Mouse (Mus musculus): Measurements from ENCODE around the gene Rps15. TPM values are rescaled to one million over a fixed set of nuclear protein-coding genes. Genes with fewer than 3 reads are reported as not detected.
A peak's percentile ranks its signal among the peaks of the same experiment; 100 is the strongest.

The Rps15 gene
- total and polyA plus RNA-seq, 2 experiments: 510 to 1,012 TPM

DNA sequence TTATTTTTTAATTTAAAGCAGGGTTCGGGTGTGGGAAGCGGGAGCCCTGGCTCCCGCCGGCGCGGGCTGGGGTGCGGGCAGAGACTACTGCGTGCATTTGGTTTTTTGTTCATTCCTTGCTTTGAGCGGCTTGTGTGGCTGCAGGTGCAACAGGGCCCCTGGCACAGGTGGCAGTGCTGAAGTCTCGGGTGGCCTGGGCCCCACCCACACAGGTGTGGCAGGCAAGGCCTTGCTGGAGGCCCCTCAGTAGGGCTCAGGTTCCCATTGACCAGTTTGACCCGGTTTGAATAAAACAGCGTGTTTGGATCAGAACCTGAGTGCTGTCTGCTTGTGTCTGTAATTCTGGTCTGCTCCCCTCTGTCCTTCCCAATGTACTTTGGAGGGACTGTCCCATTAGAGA is 4.2 kb upstream of the Rps15 start:
- H3K9ac ChIP-seq (ENCODE audit: low read depth, low read length): no peak overlapping the region
- no peak for DNase-seq (ENCODE audit: extremely low read depth, low read depth, low spot score)
- H3K36me3 ChIP-seq (ENCODE audit: control insufficient read depth, insufficient read depth, low read length): peaks cover 32% of the 10 kb centered on the region
- H3K4me3 ChIP-seq (ENCODE audit: insufficient read depth, low read depth, low read length): no peak overlapping the region
- no peak overlapping the region for H3K27ac ChIP-seq (replicated peaks; ENCODE audit: insufficient read depth, low read depth, low read length)
- H3K27me3 ChIP-seq (ENCODE audit: control insufficient read depth, insufficient read depth, low read length): no peaks in the 10 kb centered on the region
- peaks cover 1% of the 10 kb centered on the region for H3K4me1 ChIP-seq (ENCODE audit: control insufficient read depth, insufficient read depth, low read length)
- H3K79me2 ChIP-seq (ENCODE audit: control insufficient read depth, insufficient read depth, low read length): peaks cover 6% of the 10 kb centered on the region; the same call in 1 of the 2 replicates
- TF ChIP-seq POLR2A (IDR thresholded peaks at IDR 0.05; ENCODE audit: extremely low read depth, insufficient read depth, low read length) (no peak), CTCF (IDR thresholded peaks at IDR 0.05; ENCODE audit: low read depth, low read length) (no peak)
- 94% methylated on average over 12 of the region's 12 CpGs for WGBS

DNA sequence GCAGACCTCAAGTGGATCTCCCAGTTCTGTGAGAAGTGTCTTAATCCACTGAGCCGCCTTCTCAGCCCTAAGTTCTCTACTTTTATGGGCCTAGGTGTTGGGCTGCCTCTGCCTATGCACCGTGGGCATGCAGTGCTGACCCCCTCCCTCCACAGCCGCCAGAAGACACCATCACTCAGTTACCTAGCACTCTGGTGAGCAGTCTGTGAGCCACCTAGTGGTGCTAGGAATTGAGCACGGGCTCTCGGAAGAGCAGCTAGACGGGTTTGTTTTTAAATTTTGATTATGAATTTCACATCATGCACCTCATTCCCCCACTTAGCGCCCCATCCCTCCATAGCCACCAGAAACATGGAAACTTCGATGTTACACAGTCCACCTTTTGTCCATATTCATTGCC is 3.6 kb upstream of the Rps15 start:
- peaks cover 28% of the 10 kb centered on the region for H3K36me3 ChIP-seq (ENCODE audit: control insufficient read depth, insufficient read depth, low read length)
- H3K79me2 ChIP-seq (ENCODE audit: control insufficient read depth, insufficient read depth, low read length): peaks cover 6% of the 10 kb centered on the region; the same call in 1 of the 2 replicates
- H3K9ac ChIP-seq (ENCODE audit: low read depth, low read length): no peak overlapping the region
- TF ChIP-seq CTCF (IDR thresholded peaks at IDR 0.05; ENCODE audit: low read depth, low read length) (peak; percentile 35; the same call in 1 of the 2 replicates), POLR2A (IDR thresholded peaks at IDR 0.05; ENCODE audit: extremely low read depth, insufficient read depth, low read length) (no peak)
- 82% methylated on average over 8 of the region's 8 CpGs for WGBS
- no peak for DNase-seq (ENCODE audit: extremely low read depth, low read depth, low spot score)
- H3K27ac ChIP-seq (replicated peaks; ENCODE audit: insufficient read depth, low read depth, low read length): no peak overlapping the region
- peaks cover 4% of the 10 kb centered on the region; the same call in 1 of the 2 replicates for H3K4me1 ChIP-seq (ENCODE audit: control insufficient read depth, insufficient read depth, low read length)
- no peak overlapping the region for H3K4me3 ChIP-seq (ENCODE audit: insufficient read depth, low read depth, low read length)
- H3K27me3 ChIP-seq (ENCODE audit: control insufficient read depth, insufficient read depth, low read length): no peaks in the 10 kb centered on the region

DNA sequence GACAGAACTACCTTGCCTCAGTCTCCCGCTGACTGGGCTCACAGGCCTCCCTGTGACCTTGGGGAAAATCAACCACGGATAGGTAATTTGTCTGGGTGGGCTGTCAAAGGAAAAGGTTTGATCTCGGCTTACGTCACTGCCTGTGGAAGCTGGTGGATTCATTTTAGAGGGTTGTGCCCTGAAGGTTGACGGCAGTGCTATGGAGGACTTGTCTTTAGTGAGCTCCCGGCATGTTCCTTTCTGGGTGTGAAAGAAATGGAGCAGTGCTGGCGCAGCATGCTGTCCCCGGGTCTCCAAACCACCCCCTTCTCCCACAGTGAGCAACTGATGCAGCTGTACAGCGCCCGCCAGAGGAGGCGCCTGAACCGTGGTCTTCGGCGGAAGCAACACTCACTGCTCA is 1.1 kb downstream of the Rps15 start:
- Histone ChIP-seq H3K27ac (replicated peaks; ENCODE audit: insufficient read depth, low read depth, low read length) (no peak overlapping the region), H3K79me2 (ENCODE audit: control insufficient read depth, insufficient read depth, low read length) (peaks cover 6% of the 10 kb centered on the region; the same call in 1 of the 2 replicates), H3K9ac (ENCODE audit: low read depth, low read length) (peak overlapping the region; percentile 95), H3K4me1 (ENCODE audit: control insufficient read depth, insufficient read depth, low read length) (peaks cover 4% of the 10 kb centered on the region; the same call in 1 of the 2 replicates), H3K4me3 (ENCODE audit: insufficient read depth, low read depth, low read length) (peak overlapping the region; percentile 95), H3K36me3 (ENCODE audit: control insufficient read depth, insufficient read depth, low read length) (peaks cover 9% of the 10 kb centered on the region), H3K27me3 (ENCODE audit: control insufficient read depth, insufficient read depth, low read length) (no peaks in the 10 kb centered on the region)
- DNase-seq (ENCODE audit: extremely low read depth, low read depth, low spot score): no peak
- TF ChIP-seq POLR2A (IDR thresholded peaks at IDR 0.05; ENCODE audit: extremely low read depth, insufficient read depth, low read length) (no peak), CTCF (IDR thresholded peaks at IDR 0.05; ENCODE audit: low read depth, low read length) (no peak)
- WGBS: 36% methylated on average over 14 of the region's 14 CpGs

DNA sequence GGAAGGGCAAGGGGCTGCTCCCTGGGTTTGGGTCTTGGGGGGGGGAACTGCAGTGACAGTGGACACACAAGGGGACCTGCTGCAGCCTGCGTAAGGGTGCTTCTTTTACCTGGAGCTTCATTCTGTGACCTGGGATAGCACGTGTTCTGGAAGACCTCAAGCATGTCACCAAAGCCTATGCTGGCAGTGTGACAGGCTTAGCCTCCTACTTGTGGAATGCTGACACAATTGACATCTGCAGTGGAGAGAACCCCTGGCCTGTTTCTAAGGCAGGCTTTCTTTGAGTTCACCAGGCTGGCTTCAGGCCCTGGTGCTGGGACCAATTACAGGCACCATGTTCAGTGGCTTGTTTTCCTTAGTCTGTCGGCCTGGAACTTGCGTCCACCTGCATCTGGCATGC is 2.1 kb downstream of the Rps15 start:
- Histone ChIP-seq H3K27me3 (ENCODE audit: control insufficient read depth, insufficient read depth, low read length) (0 out of 2 replicates have a peak, but pooled peaks cover 4% of the 10 kb centered on the region), H3K36me3 (ENCODE audit: control insufficient read depth, insufficient read depth, low read length) (peaks cover 9% of the 10 kb centered on the region), H3K9ac (ENCODE audit: low read depth, low read length) (no peak overlapping the region), H3K27ac (replicated peaks; ENCODE audit: insufficient read depth, low read depth, low read length) (no peak overlapping the region), H3K4me3 (ENCODE audit: insufficient read depth, low read depth, low read length) (no peak overlapping the region), H3K4me1 (ENCODE audit: control insufficient read depth, insufficient read depth, low read length) (peaks cover 4% of the 10 kb centered on the region; the same call in 1 of the 2 replicates), H3K79me2 (ENCODE audit: control insufficient read depth, insufficient read depth, low read length) (peaks cover 6% of the 10 kb centered on the region; the same call in 1 of the 2 replicates)
- DNase-seq (ENCODE audit: extremely low read depth, low read depth, low spot score): no peak
- WGBS: 83% methylated on average over 4 of the region's 4 CpGs
- TF ChIP-seq CTCF (IDR thresholded peaks at IDR 0.05; ENCODE audit: low read depth, low read length) (no peak), POLR2A (IDR thresholded peaks at IDR 0.05; ENCODE audit: extremely low read depth, insufficient read depth, low read length) (no peak)

DNA sequence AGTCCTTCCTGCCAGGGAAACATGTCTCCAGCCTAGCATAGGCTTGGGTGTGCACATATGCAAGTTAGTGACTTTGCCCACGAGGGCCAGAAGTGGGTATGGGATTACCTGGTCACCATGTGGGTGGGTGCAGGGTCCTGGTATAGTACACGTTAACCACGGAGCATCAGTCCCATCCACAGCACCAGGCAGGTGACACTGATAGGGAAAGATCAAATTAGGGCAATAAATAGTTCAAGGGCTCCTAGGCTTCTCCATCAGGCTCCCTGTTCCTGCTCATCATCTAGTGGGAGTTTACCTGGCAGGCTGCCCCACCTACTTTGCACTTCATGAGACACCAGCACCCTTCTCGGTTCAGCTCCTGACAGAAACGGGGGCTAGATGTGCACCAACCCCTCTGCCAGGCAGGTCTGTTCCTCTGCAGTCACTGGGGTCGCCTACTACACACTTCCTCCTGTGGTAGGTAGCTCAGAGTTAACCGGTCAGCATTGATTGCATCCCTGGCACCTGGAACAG is 2.6 kb downstream of the Rps15 start:
- Histone ChIP-seq H3K27me3 (ENCODE audit: control insufficient read depth, insufficient read depth, low read length) (0 out of 2 replicates have a peak, but pooled peaks cover 4% of the 10 kb centered on the region), H3K4me1 (ENCODE audit: control insufficient read depth, insufficient read depth, low read length) (peaks cover 4% of the 10 kb centered on the region; the same call in 1 of the 2 replicates), H3K4me3 (ENCODE audit: insufficient read depth, low read depth, low read length) (no peak overlapping the region)

More for the DNA sequence above, 2.6 kb downstream of the Rps15 start:
- no peak for DNase-seq (ENCODE audit: extremely low read depth, low read depth, low spot score)
- no peak for TF ChIP-seq CTCF (IDR thresholded peaks at IDR 0.05; ENCODE audit: low read depth, low read length)
- TF ChIP-seq POLR2A (IDR thresholded peaks at IDR 0.05; ENCODE audit: extremely low read depth, insufficient read depth, low read length): no peak
- Histone ChIP-seq H3K36me3 (ENCODE audit: control insufficient read depth, insufficient read depth, low read length) (peaks cover 9% of the 10 kb centered on the region), H3K9ac (ENCODE audit: low read depth, low read length) (no peak overlapping the region), H3K79me2 (ENCODE audit: control insufficient read depth, insufficient read depth, low read length) (peaks cover 6% of the 10 kb centered on the region; the same call in 1 of the 2 replicates), H3K27ac (replicated peaks; ENCODE audit: insufficient read depth, low read depth, low read length) (no peak overlapping the region)
- WGBS: 55% methylated on average over 7 of the region's 7 CpGs

Data from liver, adult 2 months (tissue).